Mouse (Mus musculus) forebrain, embryonic 16.5 days (tissue): ENCODE data around the gene Calm1. TPM values are rescaled to one million over a fixed set of nuclear protein-coding genes. Genes with fewer than 3 reads are reported as not detected.

Experiments used
- ATAC-seq: fragments of 200-750 bp; cut with Nextera tagmentation; 2 replicates; pipeline ENCODE4 v1.8.0; 2017; ENCODE audit warnings: mild to moderate bottlenecking, moderate library complexity
- H3K27ac ChIP-seq: fragments of 300-500 bp; sonication (generic); 2 replicates; pipeline ENCODE4 v1.5.1; 2014; ENCODE audit warnings: low read length, control low read depth
- H3K27me3 ChIP-seq: fragments of 300-500 bp; sonication (generic); replicated peaks from 2 replicates; pipeline ENCODE4 v1.6.1; 2014; ENCODE audit warnings: low read length; ENCODE audit not compliant: control insufficient read depth, insufficient read depth
- H3K36me3 ChIP-seq: fragments of 300-500 bp; sonication (generic); 2 replicates; pipeline ENCODE4 v1.6.1; 2014; ENCODE audit not compliant: control insufficient read depth, insufficient read depth
- H3K4me1 ChIP-seq: fragments of 300-500 bp; sonication (generic); replicated peaks from 2 replicates; pipeline ENCODE4 v1.6.1; 2014; ENCODE audit warnings: low read length; ENCODE audit not compliant: control insufficient read depth, insufficient read depth
- H3K4me2 ChIP-seq: fragments of 300-500 bp; sonication (generic); 2 replicates; pipeline ENCODE4 v1.6.1; 2014; ENCODE audit warnings: mild to moderate bottlenecking, low read length, control low read depth
- H3K4me3 ChIP-seq: fragments of 300-500 bp; sonication (generic); replicated peaks from 2 replicates; pipeline ENCODE4 v1.5.1; 2014; ENCODE audit warnings: mild to moderate bottlenecking, low read length, control low read depth
- H3K9ac ChIP-seq: fragments of 300-500 bp; sonication (generic); replicated peaks from 2 replicates; pipeline ENCODE4 v1.6.1; 2014; ENCODE audit warnings: low read depth, low read length, control low read depth
- H3K9me3 ChIP-seq: fragments of 300-500 bp; sonication (generic); 2 replicates; pipeline ENCODE4 v1.6.1; 2016; ENCODE audit warnings: low read length; ENCODE audit not compliant: control insufficient read depth
- WGBS: fragments of 180-500 bp; shearing (Covaris S2); extraction: QIAGEN DNeasy Blood & Tissue Kit; methylation state at CpG from one replicate; pipeline ENCODE4 v1.1.7; 2014; 5-methylcytosine and 5-hydroxymethylcytosine counted together
- polyA plus RNA-seq: library from polyadenylated mRNA; unstranded; fragments of >200 nt; fragmentation: Nextera tagmentation; extraction: Ambion mirVana; gene quantifications from 2 replicates; pipeline ENCODE4 v1.2.1, GENCODE M21; 2015

The Calm1 gene
- polyA plus RNA-seq: 2,124 and 2,140 TPM in 2 replicates

- Histone ChIP-seq H3K4me2 (peak within 1 kb of the TSS; percentile 98), H3K9me3 (no peaks in the 10 kb centered on the region), H3K27me3 (no peaks in the 10 kb centered on the region), H3K4me3 (peak within 1 kb of the TSS; percentile 91), H3K36me3 (peaks cover 6% of the 10 kb centered on the region), H3K9ac (peak within 1 kb of the TSS; percentile 96), H3K4me1 (peaks cover 29% of the 10 kb centered on the region), H3K27ac (peak within 1 kb of the TSS; percentile 93)
- WGBS: under 1% methylated on average over 58 of the region's 58 CpGs
- peak; percentile 80 for ATAC-seq
Measured at GRCm38 (mm10) chr12:100198967-100199660, at the start of gene Calm1. Gene Calm1, plus strand, starts transcription at chr12:100199435.

DNA sequence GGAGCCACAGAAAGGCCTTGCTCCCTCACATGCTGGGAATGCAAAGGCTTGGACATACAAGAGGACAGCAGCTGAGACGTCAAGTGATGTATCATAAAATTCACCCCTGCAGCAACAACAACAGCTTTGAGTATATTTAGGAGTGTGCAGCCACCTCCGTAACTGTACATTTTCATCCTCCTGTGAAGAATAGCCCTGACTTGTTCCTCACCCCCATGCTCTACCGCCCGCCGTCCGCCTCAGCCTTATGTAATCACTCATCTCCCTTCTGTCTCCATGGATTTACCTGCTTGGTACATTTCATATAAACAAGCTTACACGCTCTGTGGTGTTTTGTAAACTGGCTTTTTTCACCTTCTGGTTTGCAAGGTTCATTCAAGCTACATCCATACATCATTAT lies 46.8 kb upstream of the Calm1 start:
- 93% methylated on average over 7 of the region's 7 CpGs for WGBS

DNA sequence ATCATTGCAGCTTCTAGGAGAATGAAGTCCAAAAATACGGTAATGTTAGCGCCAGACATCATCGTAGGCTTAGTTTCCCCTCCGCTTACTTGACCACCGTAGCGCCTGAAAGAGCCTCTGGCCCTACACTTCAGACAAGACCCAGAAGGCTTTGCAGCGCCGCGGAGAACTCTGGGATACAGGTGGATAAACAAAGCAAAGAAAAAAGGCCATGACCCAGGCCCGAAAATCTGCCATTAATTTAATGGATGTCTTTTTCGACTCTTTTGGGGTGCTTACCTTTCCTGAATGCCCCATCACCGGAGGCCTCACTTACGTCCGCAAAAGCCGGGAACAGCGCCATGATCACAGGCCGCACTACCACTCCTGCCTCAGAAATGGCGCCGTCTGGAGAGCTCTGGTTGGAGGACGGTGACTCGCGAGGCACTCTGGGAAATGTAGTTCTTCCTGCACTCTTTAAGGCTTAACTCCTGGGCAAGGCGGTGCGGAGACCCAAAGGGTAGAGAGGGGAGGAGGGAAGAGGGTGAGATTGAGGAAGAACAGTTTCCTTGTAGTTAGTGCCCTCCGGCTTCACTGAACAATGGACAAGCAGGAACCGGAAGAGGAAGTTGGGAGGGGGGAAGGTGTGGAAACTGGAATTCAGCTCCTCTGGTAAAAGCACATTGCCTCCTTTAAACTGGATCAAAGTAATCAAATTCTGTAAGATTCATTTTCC lies 39.8 kb upstream of the Calm1 start, which contains the start of gene Nrde2:
Nrde2 (minus strand) TSS at position 393 of the 715 bp plus-strand sequence.
- H3K27me3 ChIP-seq: no peaks in the 10 kb centered on the region
- no peaks in the 10 kb centered on the region for H3K9me3 ChIP-seq
- peak; percentile 99 for ATAC-seq

More for the DNA sequence above, 46.8 kb upstream of the Calm1 start:
- H3K4me2 ChIP-seq: no peak overlapping the region
- no peaks in the 10 kb centered on the region for H3K9me3 ChIP-seq
- ATAC-seq: no peak
- H3K4me1 ChIP-seq: no peaks in the 10 kb centered on the region
- H3K9ac ChIP-seq: no peak overlapping the region
- H3K36me3 ChIP-seq: peaks cover 7% of the 10 kb centered on the region
- H3K27ac ChIP-seq: no peak overlapping the region
- no peaks in the 10 kb centered on the region for H3K27me3 ChIP-seq
- no peak overlapping the region for H3K4me3 ChIP-seq

GRCm38 (mm10) chr12:100164991-100165500 lies 34.2 kb upstream of the Calm1 start:
- Histone ChIP-seq H3K9ac (no peak overlapping the region), H3K4me2 (no peak overlapping the region), H3K36me3 (no peaks in the 10 kb centered on the region), H3K27me3 (no peaks in the 10 kb centered on the region), H3K4me3 (no peak overlapping the region), H3K9me3 (no peaks in the 10 kb centered on the region), H3K27ac (no peak overlapping the region), H3K4me1 (peaks cover 16% of the 10 kb centered on the region)
- ATAC-seq: no peak
- WGBS: 80% methylated on average over 7 of the region's 7 CpGs

More for the DNA sequence above, 39.8 kb upstream of the Calm1 start, which contains the start of gene Nrde2:
- Histone ChIP-seq H3K9ac (peak within 1 kb of the TSS; percentile 73), H3K4me1 (peaks cover 7% of the 10 kb centered on the region), H3K4me2 (peak within 1 kb of the TSS; percentile 68), H3K4me3 (peak within 1 kb of the TSS; percentile 66), H3K36me3 (no peaks in the 10 kb centered on the region), H3K27ac (peak within 1 kb of the TSS; percentile 72)
- under 1% methylated on average over 26 of the region's 26 CpGs for WGBS

GRCm38 (mm10) chr12:100166177-100166576 lies 33.1 kb upstream of the Calm1 start:
- Histone ChIP-seq H3K4me2 (no peak overlapping the region), H3K9ac (no peak overlapping the region), H3K4me3 (no peak overlapping the region), H3K27me3 (no peaks in the 10 kb centered on the region), H3K9me3 (no peaks in the 10 kb centered on the region), H3K4me1 (peaks cover 16% of the 10 kb centered on the region), H3K36me3 (no peaks in the 10 kb centered on the region), H3K27ac (peak overlapping the region; percentile 57)
- 8% methylated on average over 3 of the region's 3 CpGs for WGBS
- peak; percentile 91 for ATAC-seq

DNA sequence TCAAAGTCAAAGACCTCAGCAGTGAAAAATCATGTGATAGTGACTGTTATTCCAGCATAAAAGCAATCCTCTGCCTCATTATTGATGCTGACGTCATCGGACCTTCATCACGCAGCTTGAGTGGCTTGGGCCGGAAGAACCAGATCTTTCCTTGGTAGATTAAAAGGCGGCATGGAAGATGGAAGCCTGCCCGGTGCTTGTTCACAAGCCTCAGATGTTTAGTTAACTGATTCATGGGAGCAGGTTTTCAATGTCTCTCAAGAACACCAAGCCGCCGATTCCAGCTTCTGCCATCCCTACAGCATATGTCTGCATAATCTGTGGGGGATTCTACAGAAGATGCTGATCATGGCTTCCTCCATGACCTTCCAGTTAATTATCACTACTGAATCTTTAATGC lies 32.3 kb upstream of the Calm1 start:
- no peaks in the 10 kb centered on the region for H3K36me3 ChIP-seq
- no peak overlapping the region for H3K9ac ChIP-seq
- H3K4me1 ChIP-seq: peaks cover 16% of the 10 kb centered on the region
- no peaks in the 10 kb centered on the region for H3K9me3 ChIP-seq
- H3K27ac ChIP-seq: peak overlapping the region; percentile 57
- WGBS: 40% methylated on average over 8 of the region's 8 CpGs
- no peak overlapping the region for H3K4me2 ChIP-seq
- no peaks in the 10 kb centered on the region for H3K27me3 ChIP-seq
- ATAC-seq: 0 out of 2 replicates have a peak, but pooled peaks have one; percentile 16
- H3K4me3 ChIP-seq: no peak overlapping the region

- Histone ChIP-seq H3K4me3 (no peak overlapping the region), H3K4me1 (peaks cover 16% of the 10 kb centered on the region), H3K4me2 (no peak overlapping the region), H3K27ac (peak overlapping the region; percentile 64), H3K36me3 (no peaks in the 10 kb centered on the region), H3K9me3 (no peaks in the 10 kb centered on the region), H3K27me3 (no peaks in the 10 kb centered on the region), H3K9ac (no peak overlapping the region)
- 69% methylated on average over 1 of the region's 1 CpGs for WGBS
- ATAC-seq: no peak
Measured at GRCm38 (mm10) chr12:100167502-100167901, 31.7 kb upstream of the Calm1 start.

DNA sequence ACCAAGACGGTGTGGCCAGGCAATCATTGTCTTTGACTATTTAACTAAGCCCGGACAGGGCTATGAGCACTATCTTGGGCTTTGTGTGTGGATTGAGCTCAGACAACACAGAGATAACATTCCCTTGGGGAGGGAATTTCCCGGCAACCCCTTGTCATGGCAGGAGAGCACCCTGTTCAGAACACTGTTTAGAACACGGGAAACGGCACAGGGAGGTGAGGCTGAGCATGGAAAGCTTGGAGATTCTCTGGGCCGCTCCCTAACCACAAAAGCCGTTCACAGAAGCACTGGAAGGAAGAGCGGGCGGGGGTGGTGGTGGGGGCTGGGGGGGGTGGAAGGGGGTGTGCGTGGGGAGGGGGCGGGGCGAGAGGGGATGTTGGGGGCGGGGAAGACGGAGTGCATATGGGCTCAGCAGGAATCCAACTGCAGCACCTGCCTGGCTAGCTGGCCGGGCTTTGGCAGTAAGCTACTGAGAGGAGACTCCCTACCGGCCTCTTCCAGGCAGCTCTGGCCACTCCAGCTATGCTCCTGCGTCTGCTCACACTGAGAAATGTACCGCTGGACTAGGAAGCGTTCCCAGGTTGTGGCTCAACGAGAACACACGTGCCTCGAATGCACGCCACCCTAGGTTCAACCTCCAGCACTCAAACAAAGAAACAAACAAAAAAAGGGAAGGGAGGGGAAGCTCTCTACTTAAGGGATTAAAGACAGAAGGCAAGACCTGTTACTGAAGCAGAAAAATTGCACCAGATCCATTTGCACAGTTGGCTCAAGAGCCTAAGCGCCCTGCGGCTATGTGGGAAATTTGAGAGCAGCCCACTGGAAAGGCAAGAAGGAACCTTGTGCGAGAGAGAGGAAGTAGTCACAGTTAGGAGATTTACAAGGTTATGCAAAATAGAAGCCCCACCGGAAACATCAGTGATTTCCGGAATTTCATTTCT lies 31.0 kb upstream of the Calm1 start:
- H3K36me3 ChIP-seq: no peaks in the 10 kb centered on the region
- H3K4me3 ChIP-seq: peak overlapping the region; percentile 27
- peak; percentile 57 for ATAC-seq
- peak overlapping the region; percentile 55 for H3K9ac ChIP-seq
- no peaks in the 10 kb centered on the region for H3K27me3 ChIP-seq
- WGBS: 8% methylated on average over 25 of the region's 28 CpGs
- H3K27ac ChIP-seq: peak overlapping the region; percentile 84
- H3K4me1 ChIP-seq: peaks cover 16% of the 10 kb centered on the region
- H3K4me2 ChIP-seq: peak overlapping the region; percentile 53
- no peaks in the 10 kb centered on the region for H3K9me3 ChIP-seq
